Mouse (Mus musculus) heart, postnatal 36 days (tissue): ENCODE measurements around the gene Apbb1ip. TPM values are rescaled to one million over a fixed set of nuclear protein-coding genes. Genes with fewer than 3 reads are reported as not detected.

Experiments used
- DNase-seq, 2 experiments: peaks; one replicate each; pipeline ENCODE4 v3.0.0; 2021 to 2022
- intact Hi-C: fragments of 180-260 bp; cut with DNase I; formaldehyde crosslinking; loops from one replicate; pipeline ENCODE4 v1.15.1; 2025
- total RNA-seq, 2 experiments: library from RNA; stranded (reverse); gene quantifications; 2 replicates each; pipeline ENCODE4 v1.2.3; 2021

Apbb1ip gene
- total RNA-seq, 2 experiments from 2014 or later: 4.0 to 4.5 TPM

- intact Hi-C loops: no loop called here
- peak; percentile 72 to 76 for DNase-seq
These were observed 372 bp downstream of the Apbb1ip start for GRCm38 (mm10) chr2:22774181-22774751.

GRCm38 (mm10) chr2:22775213-22775612, 1.3 kb downstream of the Apbb1ip start:
- no peak for DNase-seq
- intact Hi-C loops: no loop called here

- intact Hi-C loops: no loop called here
- no peak for DNase-seq
These were observed 1.8 kb downstream of the Apbb1ip start for GRCm38 (mm10) chr2:22775681-22776080.

GRCm38 (mm10) chr2:22776568-22777230, 2.8 kb downstream of the Apbb1ip start:
- no peak for DNase-seq
- intact Hi-C loops: no loop called here

GRCm38 (mm10) chr2:22777757-22778156, 3.9 kb downstream of the Apbb1ip start:
- intact Hi-C loops: no loop called here
- no peak for DNase-seq

- intact Hi-C loops: no loop called here
- DNase-seq: no peak
These were observed 7.0 kb downstream of the Apbb1ip start for GRCm38 (mm10) chr2:22780884-22781283.

GRCm38 (mm10) chr2:22781387-22782009, 7.6 kb downstream of the Apbb1ip start:
- no peak for DNase-seq
- intact Hi-C loops: no loop called here

- no peak for DNase-seq
- intact Hi-C loops: no loop called here
These were observed 8.2 kb downstream of the Apbb1ip start for GRCm38 (mm10) chr2:22782057-22782456.

- intact Hi-C loops: no loop called here
- no peak for DNase-seq
These were observed 9.3 kb downstream of the Apbb1ip start for GRCm38 (mm10) chr2:22783137-22783638.

GRCm38 (mm10) chr2:22784186-22784585, 10.3 kb downstream of the Apbb1ip start:
- intact Hi-C loops: no loop called here
- no peak for DNase-seq

- intact Hi-C loops: no loop called here
- no peak for DNase-seq
These were observed 10.9 kb downstream of the Apbb1ip start for GRCm38 (mm10) chr2:22784771-22785170.

- intact Hi-C loops: no loop called here
- no peak for DNase-seq
These were observed 14.8 kb downstream of the Apbb1ip start for GRCm38 (mm10) chr2:22788658-22789057.

GRCm38 (mm10) chr2:22789576-22789975, 15.7 kb downstream of the Apbb1ip start:
- intact Hi-C loops: no loop called here
- no peak for DNase-seq

- intact Hi-C loops: no loop called here
- no peak for DNase-seq
These were observed 16.5 kb downstream of the Apbb1ip start for GRCm38 (mm10) chr2:22790435-22790834.

GRCm38 (mm10) chr2:22795087-22795486, 21.2 kb downstream of the Apbb1ip start:
- DNase-seq: no peak
- intact Hi-C loops: no loop called here

GRCm38 (mm10) chr2:22796487-22796886, 22.6 kb downstream of the Apbb1ip start:
- DNase-seq: no peak
- intact Hi-C loops: no loop called here

- no peak for DNase-seq
- intact Hi-C loops: no loop called here
These were observed 25.6 kb downstream of the Apbb1ip start for GRCm38 (mm10) chr2:22799430-22800041.

GRCm38 (mm10) chr2:22805589-22805988, 31.7 kb downstream of the Apbb1ip start:
- DNase-seq: no peak
- intact Hi-C loops: no loop called here

GRCm38 (mm10) chr2:22806576-22806975, 32.7 kb downstream of the Apbb1ip start:
- DNase-seq: no peak
- intact Hi-C loops: no loop called here

- no peak for DNase-seq
- intact Hi-C loops: no loop called here
These were observed 33.4 kb downstream of the Apbb1ip start for GRCm38 (mm10) chr2:22807312-22807711.

GRCm38 (mm10) chr2:22810851-22811250, 37.0 kb downstream of the Apbb1ip start:
- DNase-seq: peak; percentile 39 to 43

More at GRCm38 (mm10) chr2:22810851-22811250, 37.0 kb downstream of the Apbb1ip start:
- intact Hi-C loops: no loop called here
